Mouse (Mus musculus) adrenal gland, postnatal 25 days (tissue): ENCODE results near the gene Ppp2r5d. TPM values are rescaled to one million over a fixed set of nuclear protein-coding genes. Genes with fewer than 3 reads are reported as not detected.
A peak's percentile ranks its signal among the peaks of the same experiment; 100 is the strongest.

Source experiments
- DNase-seq: peaks from one replicate; pipeline ENCODE4 v3.0.0; 2021; ENCODE audit warnings: mixed read lengths
- long read RNA-seq: library from polyadenylated mRNA; stranded (forward); transcript quantifications from one replicate; pipeline ENCODE4 v2.0.0, GENCODE M21; 2021
- total RNA-seq: library from RNA; stranded (reverse); gene quantifications from 2 replicates; pipeline ENCODE4 v1.2.3, GENCODE M21; 2021

Ppp2r5d gene
- 44.9 and 47.2 TPM in 2 replicates for total RNA-seq
- long read RNA-seq, partial matches to known transcripts = 20 of 36 reads
- long read RNA-seq, other reads (novel, unspliced or antisense) = 10 of 36 reads

- DNase-seq = peak; percentile 94
These were observed at the start of gene Ppp2r5d for GRCm38 (mm10) chr17:46704887-46705835. TSS of gene Ppp2r5d (minus strand) at chr17:46705111.

- peak; percentile 97 for DNase-seq
These were observed 47.1 kb upstream of the Ppp2r5d start, which contains the start of gene Cnpy3 for GRCm38 (mm10) chr17:46751794-46752556. TSS of gene Cnpy3 (minus strand) at chr17:46752214.

- DNase-seq = no peak
These were observed 46.3 kb upstream of the Ppp2r5d start for GRCm38 (mm10) chr17:46751056-46751793.

GRCm38 (mm10) chr17:46750580-46750979 is 45.7 kb upstream of the Ppp2r5d start:
- no peak for DNase-seq

- no peak for DNase-seq
These were observed 44.4 kb upstream of the Ppp2r5d start for GRCm38 (mm10) chr17:46749282-46749681.

- no peak for DNase-seq
These were observed 42.9 kb upstream of the Ppp2r5d start for GRCm38 (mm10) chr17:46747806-46748205.

GRCm38 (mm10) chr17:46747234-46747633 is 42.3 kb upstream of the Ppp2r5d start:
- no peak for DNase-seq

- no peak for DNase-seq
These were observed 40.6 kb upstream of the Ppp2r5d start for GRCm38 (mm10) chr17:46745506-46745905.

GRCm38 (mm10) chr17:46742986-46743385 is 38.1 kb upstream of the Ppp2r5d start:
- no peak for DNase-seq

GRCm38 (mm10) chr17:46741305-46741704 is 36.4 kb upstream of the Ppp2r5d start:
- DNase-seq = no peak

GRCm38 (mm10) chr17:46736160-46736559 is 31.2 kb upstream of the Ppp2r5d start:
- peak; percentile 50 for DNase-seq

GRCm38 (mm10) chr17:46735287-46735686 is 30.4 kb upstream of the Ppp2r5d start:
- DNase-seq = no peak

- DNase-seq = no peak
These were observed 29.1 kb upstream of the Ppp2r5d start for GRCm38 (mm10) chr17:46734055-46734454.

- DNase-seq = no peak
These were observed 24.0 kb upstream of the Ppp2r5d start, which contains the start of gene Gnmt for GRCm38 (mm10) chr17:46728904-46729318. TSS of gene Gnmt (minus strand) at chr17:46729168.

- DNase-seq = no peak
These were observed 23.6 kb upstream of the Ppp2r5d start for GRCm38 (mm10) chr17:46728496-46728895.

- no peak for DNase-seq
These were observed 23.1 kb upstream of the Ppp2r5d start for GRCm38 (mm10) chr17:46728021-46728420.

- DNase-seq = no peak
These were observed 22.4 kb upstream of the Ppp2r5d start for GRCm38 (mm10) chr17:46727271-46727670.

GRCm38 (mm10) chr17:46725731-46726645 is 21.1 kb upstream of the Ppp2r5d start:
- no peak for DNase-seq

GRCm38 (mm10) chr17:46725273-46725672 is 20.4 kb upstream of the Ppp2r5d start:
- no peak for DNase-seq

GRCm38 (mm10) chr17:46724477-46725084 is 19.7 kb upstream of the Ppp2r5d start:
- no peak for DNase-seq
